Mouse (Mus musculus): ENCODE results near the gene Dhx15.
"Not testable (repeated sequence)": the region's sequence is repeated elsewhere in the genome, so short reads cannot be mapped to it uniquely, and the experiment has no call there.

Dhx15 gene

DNA sequence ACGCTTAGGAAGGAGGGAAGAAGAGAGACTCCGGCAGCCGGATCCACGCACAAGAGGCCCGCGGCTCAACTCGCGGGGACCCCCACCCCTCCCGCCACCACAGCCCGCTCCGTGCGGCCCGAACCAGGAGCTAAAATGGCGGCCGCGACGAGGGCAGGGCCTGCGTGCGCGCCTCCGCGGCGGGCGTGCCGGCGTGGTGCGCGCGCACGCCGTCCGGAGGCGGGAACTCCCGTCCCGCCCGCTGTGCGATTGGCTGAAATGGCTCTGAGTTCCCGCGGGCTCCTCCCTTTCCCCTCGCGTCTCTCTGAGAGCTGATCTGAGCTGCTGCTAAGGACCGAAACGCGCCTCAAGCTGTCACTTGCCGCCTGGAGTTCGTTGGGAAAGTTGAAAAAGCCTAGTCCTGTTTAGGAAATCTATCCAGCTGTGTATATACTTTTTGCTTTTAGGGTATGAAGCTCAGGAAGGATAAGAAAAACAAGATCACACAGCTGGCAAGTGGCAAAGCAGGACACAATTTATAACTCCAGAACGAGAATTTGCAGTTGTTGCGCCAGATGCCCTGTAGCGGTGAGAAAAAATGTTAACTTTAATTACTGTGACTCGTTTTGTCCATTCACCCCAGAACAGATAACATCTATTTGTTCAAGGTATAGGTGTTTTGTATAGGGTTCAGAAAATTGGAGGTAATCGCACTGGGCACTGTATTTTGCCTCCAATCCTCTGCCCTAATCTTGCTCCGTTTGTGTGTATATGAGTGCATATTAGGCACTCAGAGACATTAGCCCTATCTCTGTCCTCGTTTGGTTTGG lies at the start of gene Dhx15:
TSS of gene Dhx15 (minus strand) at position 144 of the 809 bp plus-strand sequence.
- peak; percentile 94 for DNase-seq

GRCm38 (mm10) chr5:52238877-52239276 lies 48.6 kb upstream of the Dhx15 start:
- no peak for DNase-seq

- no peak for DNase-seq
Measured at GRCm38 (mm10) chr5:52237956-52238735, 47.8 kb upstream of the Dhx15 start.

GRCm38 (mm10) chr5:52236585-52236984 lies 46.3 kb upstream of the Dhx15 start:
- not testable (repeated sequence) for DNase-seq

DNA sequence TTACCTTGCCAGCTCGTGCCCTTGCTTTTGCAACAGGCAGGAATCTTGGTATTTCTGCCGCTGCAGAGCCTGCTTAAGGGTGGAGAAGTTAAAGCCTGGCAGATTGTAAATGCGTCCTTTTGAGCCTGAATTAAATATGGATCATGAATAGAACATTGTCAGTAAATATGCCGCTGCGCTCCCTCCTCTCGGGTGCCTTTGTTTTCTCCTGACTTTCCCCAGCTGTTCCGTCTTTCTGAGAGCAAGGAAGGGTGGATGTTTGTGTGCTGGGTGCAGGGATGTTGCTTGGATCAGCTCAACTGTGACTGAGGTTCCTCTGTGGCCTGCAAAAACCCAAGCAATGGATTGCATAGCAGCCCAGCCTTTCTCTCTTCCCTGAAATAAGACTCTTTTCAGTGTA lies 44.3 kb upstream of the Dhx15 start:
- peak; percentile 32 for DNase-seq

DNA sequence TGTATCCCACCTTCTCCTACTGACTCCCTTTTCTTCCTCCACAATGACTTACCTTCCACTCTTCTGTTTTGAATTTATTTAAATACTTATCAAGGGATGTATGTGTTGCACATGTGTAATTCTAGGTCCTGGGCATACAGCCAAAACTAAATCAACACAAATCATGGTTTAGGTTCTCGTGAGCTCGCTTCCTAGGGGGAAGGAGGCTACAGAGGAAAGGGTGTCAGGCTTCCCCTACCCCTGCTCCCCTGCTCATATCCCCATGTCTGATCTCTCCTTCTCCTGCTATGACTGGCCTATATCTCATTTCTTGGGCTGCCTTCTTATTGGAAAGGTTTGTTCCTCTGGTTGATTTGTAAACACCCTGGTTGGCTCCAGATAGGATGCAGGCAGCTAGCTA lies 43.6 kb upstream of the Dhx15 start:
- no peak for DNase-seq

DNA sequence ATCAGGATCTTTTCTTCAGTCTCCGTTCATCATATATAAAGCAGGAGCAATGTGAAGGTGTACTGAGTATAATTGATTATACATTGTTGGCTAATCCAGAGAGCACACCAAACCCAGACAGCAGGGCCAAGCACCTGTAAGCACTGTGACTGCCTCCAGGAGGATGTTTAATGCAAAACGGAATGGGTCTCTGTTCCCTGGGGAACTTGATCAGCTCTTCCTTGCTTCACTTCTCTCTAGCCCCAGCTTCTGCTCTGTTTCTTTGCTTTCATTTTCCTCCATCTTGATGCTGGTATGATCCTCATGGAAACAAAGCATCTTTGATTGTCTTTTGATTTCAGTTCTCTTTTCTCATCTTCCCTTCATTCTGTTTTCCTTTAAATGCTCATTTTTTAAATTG lies 42.3 kb upstream of the Dhx15 start:
- no peak for DNase-seq

DNA sequence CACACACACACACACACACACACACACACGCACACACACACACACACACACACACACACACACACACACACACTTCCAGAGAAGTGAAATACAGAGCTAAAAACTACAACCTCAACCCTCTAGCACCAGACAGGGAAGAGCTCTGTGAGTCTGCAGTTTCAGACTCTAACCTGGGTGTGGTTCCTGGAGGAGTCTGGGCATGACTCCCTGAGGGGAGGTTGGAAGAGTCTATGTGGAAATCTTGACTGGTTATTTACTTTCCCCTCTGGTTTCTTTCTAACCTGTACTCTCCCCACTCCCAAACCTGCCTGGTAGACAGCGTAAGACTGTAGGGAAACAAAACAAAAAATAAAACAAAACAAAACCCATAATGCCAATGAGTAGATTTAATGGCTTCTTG lies 41.9 kb upstream of the Dhx15 start:
- DNase-seq, result no peak

GRCm38 (mm10) chr5:52230466-52230865 lies 40.2 kb upstream of the Dhx15 start:
- DNase-seq, result no peak

DNA sequence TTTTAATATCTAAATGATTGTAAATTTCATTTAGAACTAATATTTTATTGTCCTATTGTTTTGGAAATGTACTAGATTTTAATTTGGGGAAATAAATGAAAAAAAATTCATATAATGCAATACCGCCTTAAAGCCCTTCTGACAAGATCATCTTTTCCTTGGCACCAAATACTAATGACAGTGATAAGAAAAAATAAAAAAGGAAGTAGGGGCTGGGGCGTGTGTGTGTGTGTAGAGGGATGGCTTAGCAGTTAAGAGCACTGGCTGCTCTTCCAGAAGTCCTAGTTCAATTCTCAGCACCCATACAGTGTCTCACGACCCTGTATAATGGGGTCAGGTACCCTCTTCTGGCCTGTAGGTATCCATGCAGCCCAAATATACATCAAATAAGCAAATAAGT lies 36.4 kb upstream of the Dhx15 start:
- DNase-seq, result no peak

- no peak for DNase-seq
Measured at GRCm38 (mm10) chr5:52221596-52221995, 31.3 kb upstream of the Dhx15 start.

DNA sequence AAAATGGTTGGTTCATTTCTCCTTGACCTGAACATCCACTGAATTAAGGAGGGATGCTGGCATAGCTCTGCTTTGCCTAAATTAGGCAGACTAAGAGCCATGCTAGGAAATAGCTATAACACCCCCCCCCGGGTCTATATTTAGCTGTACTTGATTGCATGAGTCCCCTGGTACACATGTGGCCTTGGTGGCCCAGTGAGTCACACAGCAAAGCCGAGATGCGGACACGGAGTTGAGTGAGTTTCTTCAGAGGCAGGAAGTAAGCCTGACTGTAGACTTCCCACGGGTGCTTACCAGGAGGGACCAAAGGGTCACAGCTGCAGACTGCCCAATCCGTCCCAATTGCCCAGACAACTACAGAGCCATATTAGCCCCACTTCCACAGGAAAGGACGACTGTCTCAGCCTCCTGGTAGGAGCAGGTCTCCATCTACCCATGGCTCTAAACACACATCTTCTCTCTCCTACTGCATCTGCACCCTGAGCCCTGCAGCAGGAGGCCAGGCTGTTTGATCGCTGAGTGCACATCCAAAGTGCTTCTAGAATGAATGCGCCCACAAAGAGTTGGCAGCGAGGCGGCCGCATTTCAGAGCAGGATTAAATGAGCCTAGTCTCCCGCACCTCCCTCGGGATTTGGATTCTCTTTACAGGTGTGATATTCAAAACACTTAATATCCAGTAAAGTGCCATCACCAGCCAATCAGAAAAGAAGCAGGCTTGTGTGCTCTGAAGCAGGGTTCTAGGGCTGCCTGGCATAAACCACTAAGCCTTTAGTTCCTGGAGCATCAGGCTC lies 29.9 kb upstream of the Dhx15 start:
- no peak for DNase-seq

GRCm38 (mm10) chr5:52218238-52218637 lies 27.9 kb upstream of the Dhx15 start:
- DNase-seq, result no peak

GRCm38 (mm10) chr5:52213143-52213900 lies 23.0 kb upstream of the Dhx15 start:
- no peak for DNase-seq

DNA sequence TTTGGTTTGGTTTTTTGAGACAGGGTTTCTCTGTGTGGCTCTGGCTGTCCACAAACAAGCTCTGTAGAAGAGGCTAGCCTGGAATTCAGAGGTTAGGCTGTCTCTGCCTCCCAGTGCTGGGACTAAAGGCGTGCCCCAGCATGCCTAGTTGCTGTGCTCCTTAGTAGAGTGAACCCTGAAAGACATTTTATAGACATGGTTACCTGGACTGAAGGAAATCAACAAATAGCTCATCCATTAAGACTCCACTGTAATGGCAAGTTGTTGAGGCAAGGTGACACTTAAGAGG lies 810 bp upstream of the Dhx15 start:
- no peak for DNase-seq

DNA sequence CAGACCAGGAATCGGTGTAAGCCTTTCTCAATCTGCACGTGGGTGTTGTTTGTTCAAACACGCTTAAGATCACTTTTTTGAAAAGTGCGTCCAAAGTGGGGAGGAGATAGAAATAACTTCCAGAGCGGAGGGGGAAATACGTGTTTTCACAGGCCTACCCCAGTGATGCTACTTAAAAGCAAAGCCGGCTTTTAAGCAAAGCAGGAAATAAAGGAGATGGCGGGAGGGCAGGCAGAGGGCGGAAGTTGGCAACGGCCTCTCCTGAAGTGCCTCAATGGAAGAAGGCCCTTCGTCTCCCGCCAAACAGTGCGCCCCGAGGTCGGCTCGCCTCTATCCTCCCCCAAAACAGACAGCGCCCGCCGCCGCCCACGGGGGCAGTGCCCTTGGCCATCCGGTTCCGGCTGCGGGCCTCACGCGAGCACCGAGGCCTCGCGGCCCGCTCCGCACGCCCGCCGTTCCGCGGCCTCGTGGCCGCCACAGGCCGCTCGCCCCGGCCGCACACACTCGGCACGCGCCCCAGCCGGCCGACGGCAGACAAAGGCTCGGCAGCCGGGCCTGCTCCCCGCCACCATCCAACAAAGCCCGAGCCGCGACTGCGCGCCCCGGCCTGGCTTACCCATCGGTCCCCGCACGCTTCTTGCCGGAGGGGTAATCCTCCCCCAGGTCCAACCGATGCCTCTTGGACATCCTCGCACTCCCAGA lies 499 bp downstream of the Dhx15 start:
- peak; percentile 34 for DNase-seq

DNA sequence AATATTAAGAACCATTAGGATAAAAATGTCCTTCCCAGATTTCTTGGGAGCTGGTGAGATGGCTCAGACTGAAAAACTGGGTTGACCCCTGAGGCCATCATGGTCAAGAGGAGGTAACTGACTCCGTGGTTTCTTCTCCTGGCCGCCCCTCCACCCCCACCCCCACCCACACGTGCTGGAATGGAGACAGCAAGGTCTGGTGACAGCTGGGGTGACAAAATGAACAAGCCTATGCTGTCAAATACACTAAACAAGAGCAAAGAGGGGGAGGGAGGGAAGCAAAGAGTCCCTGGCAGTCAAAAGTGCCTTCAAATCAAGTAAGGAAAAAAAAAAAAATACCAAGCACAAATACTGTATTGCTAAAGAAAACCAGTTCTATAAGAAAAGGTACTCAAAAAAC lies 2.1 kb downstream of the Dhx15 start:
- no peak for DNase-seq

DNA sequence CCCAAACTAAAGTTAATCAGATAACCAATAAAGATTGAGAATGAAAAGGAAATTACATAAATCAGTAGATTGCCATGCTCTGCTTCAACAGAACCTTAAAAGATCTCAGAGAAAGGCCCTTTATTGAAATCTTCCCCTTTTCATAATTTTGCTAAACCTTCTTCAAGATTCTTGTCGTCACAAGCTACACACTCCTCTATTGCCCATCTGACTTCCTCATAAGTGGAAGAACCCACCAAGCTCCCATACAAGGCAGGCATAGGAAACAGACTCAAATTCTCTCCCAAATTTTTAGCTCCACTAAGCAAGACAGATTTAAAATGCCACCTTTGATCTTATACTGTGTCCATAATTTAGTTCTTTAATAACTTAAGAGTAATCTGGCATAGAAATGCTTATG lies 13.0 kb downstream of the Dhx15 start:
- DNase-seq, result no peak

DNA sequence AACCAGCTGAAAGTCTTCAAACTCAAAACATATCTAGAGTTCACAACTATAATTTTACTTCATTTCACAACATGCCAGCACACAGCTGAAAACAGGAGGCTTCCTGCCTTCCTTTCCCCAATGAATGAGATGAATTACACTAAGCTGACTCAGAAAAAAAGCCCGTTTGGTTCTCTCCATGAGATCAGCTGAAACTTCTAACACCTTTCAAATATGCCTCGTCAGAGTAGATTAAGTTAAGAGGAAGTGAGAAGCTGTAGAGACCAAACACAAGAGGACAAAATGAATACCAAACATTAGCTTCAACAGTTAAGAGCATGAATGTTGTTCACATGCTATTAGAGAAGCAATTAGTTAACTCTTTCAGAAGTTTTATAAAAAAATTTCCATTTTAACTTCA lies 21.8 kb downstream of the Dhx15 start:
- no peak for DNase-seq

GRCm38 (mm10) chr5:52149138-52149537 lies 41.2 kb downstream of the Dhx15 start:
- no peak for DNase-seq

- DNase-seq, result no peak
Measured at GRCm38 (mm10) chr5:52147141-52147540, 43.2 kb downstream of the Dhx15 start.

GRCm38 (mm10) chr5:52145684-52146083 lies 44.6 kb downstream of the Dhx15 start:
- DNase-seq, result no peak
